Mouse (Mus musculus) lung, embryonic 16.5 days (tissue): Measurements from ENCODE around the gene Ss18l1. TPM values are rescaled to one million over a fixed set of nuclear protein-coding genes. Genes with fewer than 3 reads are reported as not detected.

Experiments
- ATAC-seq: fragments of 200-750 bp; cut with Nextera tagmentation; 2 replicates; pipeline ENCODE4 v1.8.0; 2017; ENCODE audit warnings: low read depth, mild to moderate bottlenecking, moderate library complexity
- H3K27ac ChIP-seq: fragments of 300-500 bp; sonication (generic); 2 replicates; pipeline ENCODE4 v1.5.1; 2014; ENCODE audit warnings: mild to moderate bottlenecking, control low read depth, low read length
- H3K27me3 ChIP-seq: fragments of 300-500 bp; sonication (generic); 2 replicates; pipeline ENCODE4 v1.6.1; 2014; ENCODE audit warnings: low read depth, low read length, mixed read lengths; ENCODE audit not compliant: control insufficient read depth, insufficient read depth
- H3K36me3 ChIP-seq: fragments of 300-500 bp; sonication (generic); 2 replicates; pipeline ENCODE4 v1.6.1; 2014; ENCODE audit warnings: low read length; ENCODE audit not compliant: control insufficient read depth, insufficient read depth
- H3K4me1 ChIP-seq: fragments of 300-500 bp; sonication (generic); replicated peaks from 2 replicates; pipeline ENCODE4 v1.6.1; 2014; ENCODE audit warnings: low read length, mixed read lengths; ENCODE audit not compliant: control insufficient read depth, insufficient read depth
- H3K4me2 ChIP-seq: fragments of 300-500 bp; sonication (generic); 2 replicates; pipeline ENCODE4 v1.6.1; 2014; ENCODE audit warnings: low read depth, low read length, control low read depth
- H3K4me3 ChIP-seq: fragments of 300-500 bp; sonication (generic); 2 replicates; pipeline ENCODE4 v1.5.1; 2014; ENCODE audit warnings: mild to moderate bottlenecking, low read length, control low read depth
- H3K9ac ChIP-seq: fragments of 300-500 bp; sonication (generic); 2 replicates; pipeline ENCODE4 v1.6.1; 2014; ENCODE audit warnings: low read length, control low read depth
- H3K9me3 ChIP-seq: fragments of 300-500 bp; sonication (generic); 2 replicates; pipeline ENCODE4 v1.6.1; 2016; ENCODE audit warnings: low read length; ENCODE audit not compliant: control insufficient read depth
- WGBS: fragments of 180-500 bp; shearing (Covaris S2); extraction: QIAGEN DNeasy Blood & Tissue Kit; methylation state at CpG from one replicate; pipeline ENCODE4 v1.1.7; 2014; 5-methylcytosine and 5-hydroxymethylcytosine counted together
- polyA plus RNA-seq: library from polyadenylated mRNA; unstranded; fragments of >200 nt; fragmentation: Nextera tagmentation; extraction: Ambion mirVana; gene quantifications from 2 replicates; pipeline ENCODE4 v1.2.1, GENCODE M21; 2015

Gene Ss18l1
- polyA plus RNA-seq = 4.0 and 4.7 TPM in 2 replicates

- H3K9ac ChIP-seq = peak within 1 kb of the TSS; percentile 91
- no peaks in the 10 kb centered on the region for H3K27me3 ChIP-seq
- ATAC-seq = peak; percentile 97
- peaks cover 14% of the 10 kb centered on the region for H3K36me3 ChIP-seq
- WGBS = under 1% methylated on average over 75 of the region's 78 CpGs
- peaks cover 23% of the 10 kb centered on the region for H3K4me1 ChIP-seq
- H3K4me3 ChIP-seq = peak within 1 kb of the TSS; percentile 97
- no peaks in the 10 kb centered on the region for H3K9me3 ChIP-seq
- H3K27ac ChIP-seq = peak within 1 kb of the TSS; percentile 90
- peak within 1 kb of the TSS; percentile 87 for H3K4me2 ChIP-seq
These were observed at the start of gene Ss18l1, which contains the start of gene Psma7 for GRCm38 (mm10) chr2:180042256-180042857. Gene Ss18l1 (plus strand): TSS chr2:180042509. Gene Psma7 (minus strand): TSS chr2:180042433.

GRCm38 (mm10) chr2:179993071-179993470, 49.2 kb upstream of the Ss18l1 start:
- H3K27me3 ChIP-seq = no peaks in the 10 kb centered on the region
- H3K27ac ChIP-seq = no peak overlapping the region
- no peaks in the 10 kb centered on the region for H3K36me3 ChIP-seq
- 81% methylated on average over 5 of the region's 5 CpGs for WGBS
- no peak overlapping the region for H3K4me2 ChIP-seq
- H3K4me3 ChIP-seq = no peak overlapping the region
- H3K9me3 ChIP-seq = no peaks in the 10 kb centered on the region
- no peak for ATAC-seq
- no peaks in the 10 kb centered on the region for H3K4me1 ChIP-seq
- no peak overlapping the region for H3K9ac ChIP-seq

GRCm38 (mm10) chr2:179998431-179998830, 43.9 kb upstream of the Ss18l1 start:
- Histone ChIP-seq H3K4me3 (no peak overlapping the region), H3K27ac (no peak overlapping the region), H3K9me3 (no peaks in the 10 kb centered on the region), H3K36me3 (no peaks in the 10 kb centered on the region), H3K9ac (no peak overlapping the region), H3K27me3 (no peaks in the 10 kb centered on the region), H3K4me1 (no peaks in the 10 kb centered on the region), H3K4me2 (no peak overlapping the region)
- ATAC-seq = no peak
- WGBS = 53% methylated on average over 4 of the region's 4 CpGs

- Histone ChIP-seq H3K36me3 (no peaks in the 10 kb centered on the region), H3K9ac (no peak overlapping the region), H3K4me3 (no peak overlapping the region), H3K9me3 (no peaks in the 10 kb centered on the region), H3K27me3 (no peaks in the 10 kb centered on the region), H3K4me2 (no peak overlapping the region), H3K4me1 (no peaks in the 10 kb centered on the region), H3K27ac (no peak overlapping the region)
- 80% methylated on average over 9 of the region's 9 CpGs for WGBS
- no peak for ATAC-seq
These were observed 40.7 kb upstream of the Ss18l1 start for GRCm38 (mm10) chr2:180001635-180002034.

- H3K27ac ChIP-seq = no peak overlapping the region
- no peak overlapping the region for H3K9ac ChIP-seq
- H3K4me3 ChIP-seq = no peak overlapping the region
- H3K4me1 ChIP-seq = no peaks in the 10 kb centered on the region
- no peak for ATAC-seq
- 45% methylated on average over 5 of the region's 5 CpGs for WGBS
- H3K9me3 ChIP-seq = no peaks in the 10 kb centered on the region
- no peaks in the 10 kb centered on the region for H3K36me3 ChIP-seq
- no peaks in the 10 kb centered on the region for H3K27me3 ChIP-seq
- no peak overlapping the region for H3K4me2 ChIP-seq
These were observed 36.5 kb upstream of the Ss18l1 start for GRCm38 (mm10) chr2:180005656-180006351.

GRCm38 (mm10) chr2:180006352-180007017, 35.8 kb upstream of the Ss18l1 start:
- WGBS = 26% methylated on average over 9 of the region's 9 CpGs
- H3K27ac ChIP-seq = no peak overlapping the region
- H3K4me1 ChIP-seq = no peaks in the 10 kb centered on the region
- H3K9ac ChIP-seq = 0 out of 2 replicates have a peak overlapping the region, but pooled peaks have one; percentile 6
- 0 out of 2 replicates have a peak, but pooled peaks have one; percentile 38 for ATAC-seq
- no peak overlapping the region for H3K4me3 ChIP-seq
- no peaks in the 10 kb centered on the region for H3K9me3 ChIP-seq
- no peaks in the 10 kb centered on the region for H3K36me3 ChIP-seq
- H3K27me3 ChIP-seq = no peaks in the 10 kb centered on the region
- no peak overlapping the region for H3K4me2 ChIP-seq

- Histone ChIP-seq H3K4me1 (no peaks in the 10 kb centered on the region), H3K9ac (no peak overlapping the region), H3K4me3 (no peak overlapping the region), H3K27me3 (no peaks in the 10 kb centered on the region), H3K27ac (no peak overlapping the region), H3K9me3 (no peaks in the 10 kb centered on the region), H3K36me3 (no peaks in the 10 kb centered on the region), H3K4me2 (no peak overlapping the region)
- ATAC-seq = no peak
- 91% methylated on average over 7 of the region's 7 CpGs for WGBS
These were observed 31.6 kb upstream of the Ss18l1 start for GRCm38 (mm10) chr2:180010686-180011085.

- no peaks in the 10 kb centered on the region for H3K4me1 ChIP-seq
- no peaks in the 10 kb centered on the region for H3K36me3 ChIP-seq
- H3K4me2 ChIP-seq = no peak overlapping the region
- no peak overlapping the region for H3K4me3 ChIP-seq
- WGBS = 83% methylated on average over 6 of the region's 6 CpGs
- no peaks in the 10 kb centered on the region for H3K27me3 ChIP-seq
- no peak for ATAC-seq
- H3K9ac ChIP-seq = no peak overlapping the region
- H3K9me3 ChIP-seq = no peaks in the 10 kb centered on the region
- H3K27ac ChIP-seq = no peak overlapping the region
These were observed 30.9 kb upstream of the Ss18l1 start for GRCm38 (mm10) chr2:180011370-180011769.

- 90% methylated on average over 7 of the region's 7 CpGs for WGBS
- H3K27me3 ChIP-seq = no peaks in the 10 kb centered on the region
- H3K9me3 ChIP-seq = no peaks in the 10 kb centered on the region
- no peak overlapping the region for H3K4me2 ChIP-seq
- peaks cover 12% of the 10 kb centered on the region for H3K4me1 ChIP-seq
- H3K36me3 ChIP-seq = no peaks in the 10 kb centered on the region
- no peak overlapping the region for H3K4me3 ChIP-seq
- no peak overlapping the region for H3K9ac ChIP-seq
- ATAC-seq = no peak
- no peak overlapping the region for H3K27ac ChIP-seq
These were observed 28.6 kb upstream of the Ss18l1 start for GRCm38 (mm10) chr2:180013686-180014085.
